Mouse (Mus musculus) megakaryocyte, embryonic 14.5 days (primary cell): ENCODE results near the gene Cdh7.

ENCODE experiments used
- FLI1 ChIP-seq: IDR thresholded peaks from 2 replicates; pipeline ENCODE4 v1.6.1; 2012; ENCODE audit warnings: low read length, inconsistent platforms, mixed read lengths
- GATA1 ChIP-seq: IDR thresholded peaks from 3 replicates; pipeline ENCODE4 v1.6.1; 2012; ENCODE audit warnings: mixed read lengths, low read length, inconsistent platforms, borderline replicate concordance

DNA sequence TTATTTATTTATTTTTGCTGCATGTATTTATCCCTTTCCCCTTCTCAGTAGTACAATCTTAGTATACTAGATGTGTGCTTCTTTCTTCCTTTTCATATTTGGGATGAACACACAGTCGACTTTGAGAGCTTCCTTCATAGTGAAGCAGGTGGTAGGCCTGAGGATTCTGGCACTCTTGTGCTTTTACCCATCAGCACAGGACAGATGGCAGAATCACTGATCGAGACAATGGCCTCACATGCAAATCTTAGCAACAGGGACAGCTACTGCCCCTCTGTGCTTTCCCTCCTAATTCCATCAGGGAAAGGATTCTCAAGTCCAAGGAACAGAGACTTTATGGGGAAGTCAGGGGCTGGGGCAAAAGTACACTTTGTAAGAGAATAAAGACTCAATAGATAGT, 33.7 kb upstream of the Cdh7 start:
- TF ChIP-seq GATA1 (no peak), FLI1 (no peak)
